Mouse (Mus musculus) embryonic stem cell, embryonic (primary cell): ENCODE measurements around the gene Acyp1.

Experiments
- CTCF ChIA-PET, 4 experiments: fragments of 300-600 bp in 2 of 4; fragments of 350-600 bp in 2 of 4; sonication (Branson Sonifier 250); formaldehyde crosslinking; loops; one replicate each; lab custom pipeline; 2022; ENCODE audit warnings: inconsistent platforms in 2 of 4; lab: Charles Lee
- POLR2A ChIA-PET, 4 experiments: fragments of 300-600 bp in 2 of 4; fragments of 350-600 bp in 2 of 4; sonication (Branson Sonifier 250); formaldehyde crosslinking; loops; one replicate each; lab custom pipeline; 2022; ENCODE audit warnings: antibody characterized with exemption in 4 of 4, inconsistent platforms in 1 of 4; lab: Charles Lee

Acyp1 gene

DNA sequence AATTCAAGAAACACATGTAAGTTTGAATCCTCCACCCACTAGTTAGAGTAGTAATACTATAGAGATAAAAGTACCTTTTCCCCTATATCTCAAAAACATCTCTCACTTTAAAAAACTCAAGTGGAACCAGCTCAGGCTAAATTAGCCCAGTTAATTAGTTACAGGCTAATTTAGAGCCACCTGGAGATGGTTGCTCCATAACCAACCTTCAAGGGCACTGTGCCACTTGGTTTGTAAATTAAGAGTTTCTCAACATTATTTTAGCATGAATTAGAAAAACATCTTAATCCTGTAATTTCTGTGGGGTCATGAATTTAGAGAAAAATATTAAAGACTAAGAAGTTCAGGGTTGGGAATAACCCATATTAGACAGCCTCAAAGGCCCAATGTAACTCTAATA lies 3.3 kb upstream of the Acyp1 start:
- ChIA-PET CTCF (interaction anchor here in 2 of 4 experiments (0.8 to 5.3 kb wide), 2 partner anchors 14 to 202 kb away, joined by 3 to 37 read pairs; no protein-coding TSS in a partner anchor), POLR2A (interaction anchor here in 1 of 4 experiments (1.9 kb wide), 1 partner anchor 17 kb away, joined by 6 read pairs; no protein-coding TSS in a partner anchor)

DNA sequence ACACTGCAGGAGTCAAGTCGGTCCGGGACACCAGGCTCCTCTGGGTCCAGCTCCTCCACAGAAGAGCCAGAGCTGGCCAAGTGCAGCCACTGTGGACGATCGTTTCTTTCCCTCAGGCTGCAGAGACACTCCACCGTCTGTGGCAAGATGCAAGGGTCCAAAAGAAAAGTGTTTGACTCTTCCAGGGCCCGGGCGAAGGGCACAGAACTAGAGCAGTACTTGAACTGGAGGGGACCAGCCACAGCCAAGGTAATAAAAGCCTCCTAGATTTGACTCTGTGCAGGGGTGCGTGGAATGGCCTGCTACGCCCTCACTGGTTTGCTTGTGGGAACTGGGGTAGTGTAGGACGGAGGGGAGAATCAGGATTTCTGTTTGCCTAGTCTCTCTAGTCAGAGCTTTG lies 2.4 kb upstream of the Acyp1 start:
- ChIA-PET POLR2A (interaction anchor here (0.9 to 5.1 kb wide), 10 partner anchors 10 to 164 kb away, joined by 3 to 56 read pairs (median 5); partner anchors contain the start of genes Mlh3 (in 2 of the 4), Eif2b2 (in 1 of the 4) and Rps6kl1 (in 1 of the 4)), CTCF (interaction anchor here (0.5 to 5.3 kb wide), 9 partner anchors 15 to 650 kb away, joined by 3 to 39 read pairs (median 9); partner anchors contain the start of gene Mlh3 (in 1 of the 4))

DNA sequence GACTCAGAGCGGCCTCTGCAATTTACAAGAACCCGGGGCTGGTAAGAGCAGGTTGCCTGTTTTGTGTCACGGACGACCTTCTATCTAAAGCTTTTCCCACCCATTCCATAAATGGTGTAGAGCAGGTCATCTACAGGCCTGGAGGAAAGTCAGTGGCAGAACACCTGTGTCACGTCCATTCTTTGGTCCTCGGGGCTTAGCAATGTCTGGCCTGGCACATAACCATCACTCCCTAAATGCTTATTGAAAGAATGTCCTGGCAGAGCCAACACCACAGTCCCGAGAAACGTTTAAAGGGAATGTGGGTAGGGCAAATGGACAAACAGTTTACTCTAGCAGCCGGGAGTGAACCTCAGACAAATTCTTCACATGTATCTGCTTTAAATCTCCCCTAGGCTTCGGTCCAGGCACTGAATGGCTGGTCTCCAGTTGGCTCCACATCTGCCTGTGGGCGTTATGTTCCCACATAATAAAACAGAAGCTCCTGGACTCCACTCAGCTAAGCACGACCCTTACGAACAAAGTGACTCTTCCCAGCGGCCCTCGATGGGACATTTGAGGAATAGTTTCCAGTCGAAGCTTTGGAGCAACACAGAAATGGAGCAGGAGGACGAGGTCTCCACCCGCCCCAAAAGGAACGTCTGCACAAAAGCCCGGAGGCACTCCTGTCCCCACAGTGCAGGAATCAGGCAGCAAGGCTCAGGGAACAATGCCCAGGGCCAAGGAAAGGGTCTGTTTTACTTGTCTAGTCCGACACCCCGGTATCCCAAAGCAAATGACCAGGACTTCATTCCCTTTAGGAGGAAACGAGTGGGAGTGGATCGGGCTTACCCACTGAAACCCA lies 1.1 kb upstream of the Acyp1 start:
- CTCF ChIA-PET = interaction anchor here (0.6 to 5.3 kb wide), 12 partner anchors 16 to 1489 kb away, joined by 3 to 47 read pairs (median 8); partner anchors contain the start of gene Mlh3 (in 1 of the 4)

DNA sequence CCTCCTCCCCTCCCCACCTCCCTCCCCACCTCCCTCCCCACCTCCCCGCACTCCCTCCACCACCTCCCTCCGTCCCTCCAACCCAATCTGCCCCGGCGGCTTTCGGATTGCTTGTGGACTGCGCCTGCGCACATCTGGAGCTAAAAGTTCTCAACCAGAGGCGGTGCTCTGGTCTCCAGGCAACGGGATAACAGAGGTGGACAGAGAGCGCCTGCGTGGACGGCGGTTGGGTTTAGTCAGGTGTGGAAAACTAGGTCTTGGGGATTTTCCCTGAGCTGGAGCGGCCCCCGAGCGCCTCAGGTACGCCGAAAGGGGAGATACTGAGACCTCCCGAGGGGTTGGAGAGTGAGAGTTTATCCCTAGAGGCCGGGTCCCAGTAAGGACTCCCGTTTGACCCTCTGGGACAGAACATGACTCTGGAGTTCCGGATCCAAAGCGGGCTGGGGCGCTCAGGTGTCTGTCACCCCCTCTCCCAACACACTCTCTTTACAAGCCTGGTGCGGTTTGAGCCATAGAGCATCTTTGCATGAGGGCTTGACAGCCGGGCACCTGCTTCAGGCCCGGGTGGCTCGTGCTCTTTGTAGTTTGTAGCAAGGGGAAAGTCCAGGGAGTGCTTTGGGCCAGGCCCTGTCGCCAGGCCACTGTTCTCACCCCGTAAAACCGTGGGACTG lies 383 bp upstream of the Acyp1 start, which contains the start of gene Zc2hc1c:
Gene Zc2hc1c, plus strand, starts transcription at position 106 of the 671 bp plus-strand sequence.
- ChIA-PET CTCF (interaction anchor here (0.6 to 5.3 kb wide), 27 partner anchors 8 to 1490 kb away, joined by 3 to 47 read pairs (median 5); partner anchors contain the start of genes Mlh3 (in 2 of the 4), Eif2b2 (in 1 of the 4) and Rps6kl1 (in 1 of the 4)), POLR2A (interaction anchor here (0.5 to 5.1 kb wide), 61 partner anchors 8 to 1707 kb away, joined by 3 to 56 read pairs (median 4); partner anchors contain the start of genes Mlh3 (in 3 of the 4), Rps6kl1 (in 2 of the 4) and Fos (in 1 of the 4))

More for the DNA sequence above, 1.1 kb upstream of the Acyp1 start:
- POLR2A ChIA-PET = interaction anchor here (0.9 to 5.1 kb wide), 20 partner anchors 8 to 196 kb away, joined by 3 to 56 read pairs (median 6); partner anchors contain the start of genes Mlh3 (in 2 of the 4), Rps6kl1 (in 2 of the 4) and Eif2b2 (in 1 of the 4)

DNA sequence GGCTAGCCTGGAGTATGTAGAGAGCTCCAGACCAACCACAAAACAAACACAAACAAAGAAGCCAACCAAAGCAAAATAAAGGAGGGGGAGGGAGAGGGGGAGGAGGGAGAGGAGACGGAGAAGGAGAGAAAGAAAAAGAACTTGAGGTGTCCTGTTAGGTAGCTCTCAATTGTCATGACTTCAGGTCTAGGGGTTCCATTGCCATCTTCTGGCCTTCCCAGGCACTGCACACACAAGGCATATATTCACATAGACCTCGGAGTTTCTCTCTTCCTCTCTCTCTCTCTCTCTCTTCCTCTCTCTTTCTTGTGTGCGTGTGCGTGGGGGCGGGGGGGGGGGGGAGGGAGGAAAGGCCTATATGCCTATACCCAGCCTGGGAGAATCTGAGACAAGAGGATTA lies 1.3 kb downstream of the Acyp1 start:
- POLR2A ChIA-PET = interaction anchor here (0.6 to 5.1 kb wide), 32 partner anchors 10 to 715 kb away, joined by 3 to 56 read pairs (median 4); partner anchors contain the start of genes Mlh3 (in 2 of the 4), Eif2b2 (in 1 of the 4) and Rps6kl1 (in 1 of the 4)
- CTCF ChIA-PET = interaction anchor here (0.5 to 5.3 kb wide), 65 partner anchors 12 to 1152 kb away, joined by 3 to 47 read pairs (median 5); partner anchors contain the start of genes Eif2b2 (in 1 of the 4), Mlh3 (in 1 of the 4) and Rps6kl1 (in 1 of the 4)

DNA sequence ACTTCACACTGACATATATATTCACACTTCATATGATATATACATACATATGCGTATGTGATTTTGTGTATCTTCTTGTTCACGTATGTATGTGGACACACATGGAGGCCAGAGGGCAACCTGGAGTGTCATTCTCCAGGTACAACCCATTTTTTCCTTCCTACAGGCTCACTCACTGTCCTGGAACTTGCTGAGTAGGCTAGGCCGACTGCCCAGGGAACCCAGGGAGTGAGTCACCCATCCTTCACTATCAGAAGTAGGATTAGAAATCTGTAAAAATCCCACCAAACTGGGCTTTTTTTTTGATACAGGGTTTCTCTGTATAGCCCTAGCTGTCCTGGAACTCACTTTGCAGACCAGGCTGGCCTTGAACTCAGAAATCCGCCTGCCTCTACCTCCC lies 3.2 kb downstream of the Acyp1 start:
- POLR2A ChIA-PET = interaction anchor here in 2 of 4 experiments (0.6 to 4.8 kb wide), 8 partner anchors 9 to 659 kb away, joined by 3 to 43 read pairs (median 3); partner anchors contain the start of genes Mlh3 (in 2 of the 2), Rps6kl1 (in 1 of the 2) and Vrtn (in 1 of the 2)
- CTCF ChIA-PET = interaction anchor here in 2 of 4 experiments (0.5 to 0.7 kb wide), 3 partner anchors 11 to 1498 kb away, joined by 3 to 10 read pairs (median 5); no protein-coding TSS in a partner anchor

DNA sequence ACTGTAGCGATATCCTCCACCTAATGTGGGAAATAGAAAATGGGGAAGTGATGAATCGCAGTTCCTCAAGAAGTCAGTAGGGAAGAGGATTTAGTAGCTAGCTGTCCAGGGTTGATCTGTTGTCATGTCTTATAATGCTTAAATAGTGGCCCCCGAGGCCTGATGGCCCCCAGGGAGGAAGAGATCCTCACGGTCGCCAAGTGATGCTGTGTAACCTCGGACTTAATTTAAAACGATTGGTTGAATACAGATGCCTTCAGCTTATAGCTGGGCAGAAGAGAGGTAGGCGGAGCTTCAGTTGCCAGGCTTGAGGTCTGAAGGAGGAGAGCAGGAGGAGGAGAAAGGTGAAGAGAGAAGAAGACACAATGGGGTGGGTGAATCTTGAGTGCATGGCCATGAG lies 3.9 kb downstream of the Acyp1 start:
- CTCF ChIA-PET = interaction anchor here in 2 of 4 experiments (0.7 to 1.0 kb wide), 2 partner anchors 21 to 23 kb away, joined by 3 to 4 read pairs; no protein-coding TSS in a partner anchor
- POLR2A ChIA-PET = interaction anchor here in 2 of 4 experiments (0.6 to 4.8 kb wide), 5 partner anchors 8 to 133 kb away, joined by 3 to 43 read pairs (median 6); partner anchors contain the start of genes Mlh3 (in 2 of the 2) and Rps6kl1 (in 1 of the 2)

DNA sequence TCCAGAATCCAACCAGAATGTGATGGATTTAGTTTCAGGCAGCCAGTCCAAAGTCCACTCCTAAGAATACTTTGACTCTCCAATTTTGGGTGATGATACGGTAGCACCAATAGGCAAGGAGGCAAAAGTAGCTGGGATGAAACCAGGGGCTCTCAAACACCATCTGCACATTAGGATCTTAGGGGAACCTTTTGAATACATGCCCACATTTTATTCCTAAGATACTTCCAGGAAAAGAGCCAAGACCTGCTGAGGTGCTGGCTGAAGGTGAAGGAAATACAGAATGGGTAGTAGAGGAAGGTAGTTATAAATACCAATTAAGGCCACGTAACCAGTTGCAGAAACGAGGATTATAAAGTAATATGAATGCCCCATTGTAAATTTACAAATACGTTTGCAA lies 6.5 kb downstream of the Acyp1 start:
- CTCF ChIA-PET = interaction anchor here in 1 of 4 experiments (1.1 kb wide), 1 partner anchor 636 kb away, joined by 3 read pairs; no protein-coding TSS in a partner anchor
- POLR2A ChIA-PET = interaction anchor here in 2 of 4 experiments (1.0 to 3.5 kb wide), 6 partner anchors 12 to 172 kb away, joined by 3 to 40 read pairs (median 3); partner anchors contain the start of genes Mlh3 (in 1 of the 2) and Rps6kl1 (in 1 of the 2)

DNA sequence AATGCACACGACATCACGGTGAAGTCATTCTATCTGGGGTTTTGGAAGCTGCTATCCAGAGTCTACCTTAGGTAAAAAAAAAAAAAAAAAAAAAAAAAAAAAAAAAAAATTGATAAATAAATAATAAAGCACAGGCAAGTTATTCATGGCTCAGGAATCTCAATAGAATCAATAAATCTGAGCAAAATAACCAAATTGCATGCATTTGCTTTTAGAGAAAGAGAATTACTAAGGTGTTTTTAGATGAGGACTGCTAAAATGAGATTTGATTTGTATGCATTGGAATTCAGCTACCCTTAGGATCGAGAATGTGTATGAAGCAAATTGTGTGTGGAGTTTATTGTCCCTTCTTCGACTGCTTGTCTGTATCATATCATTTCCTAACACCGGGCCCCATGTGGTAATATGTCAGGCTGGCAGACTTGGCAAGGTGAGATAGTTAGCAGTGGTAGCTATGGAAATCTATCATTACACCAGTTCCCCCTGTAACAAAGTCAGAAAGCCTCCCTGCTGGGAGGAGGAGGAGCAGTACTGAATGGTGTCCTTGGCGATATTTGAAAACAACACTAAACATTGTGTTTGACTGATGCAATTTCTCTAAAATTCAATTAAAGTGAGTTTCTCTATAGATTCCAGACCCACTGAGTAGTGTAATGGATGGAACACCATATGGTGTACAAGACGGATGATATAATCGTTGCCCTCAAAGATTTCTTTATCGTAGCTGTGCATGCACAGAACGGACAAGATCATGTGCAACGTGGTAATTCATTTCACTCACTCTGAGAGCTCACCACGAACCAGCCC lies 7.2 kb downstream of the Acyp1 start:
- ChIA-PET CTCF (interaction anchor here (0.7 to 1.6 kb wide), 11 partner anchors 7 to 664 kb away, joined by 3 to 11 read pairs (median 4); partner anchors contain the start of genes Abcd4 (in 1 of the 4), Acyp1 (in 1 of the 4), Mlh3 (in 1 of the 4) and Zc2hc1c (in 1 of the 4)), POLR2A (interaction anchor here (0.6 to 3.5 kb wide), 44 partner anchors 7 to 976 kb away, joined by 3 to 40 read pairs (median 4); partner anchors contain the start of genes Acyp1 (in 3 of the 4), Mlh3 (in 3 of the 4), Zc2hc1c (in 3 of the 4) and Eif2b2 (in 2 of the 4))

DNA sequence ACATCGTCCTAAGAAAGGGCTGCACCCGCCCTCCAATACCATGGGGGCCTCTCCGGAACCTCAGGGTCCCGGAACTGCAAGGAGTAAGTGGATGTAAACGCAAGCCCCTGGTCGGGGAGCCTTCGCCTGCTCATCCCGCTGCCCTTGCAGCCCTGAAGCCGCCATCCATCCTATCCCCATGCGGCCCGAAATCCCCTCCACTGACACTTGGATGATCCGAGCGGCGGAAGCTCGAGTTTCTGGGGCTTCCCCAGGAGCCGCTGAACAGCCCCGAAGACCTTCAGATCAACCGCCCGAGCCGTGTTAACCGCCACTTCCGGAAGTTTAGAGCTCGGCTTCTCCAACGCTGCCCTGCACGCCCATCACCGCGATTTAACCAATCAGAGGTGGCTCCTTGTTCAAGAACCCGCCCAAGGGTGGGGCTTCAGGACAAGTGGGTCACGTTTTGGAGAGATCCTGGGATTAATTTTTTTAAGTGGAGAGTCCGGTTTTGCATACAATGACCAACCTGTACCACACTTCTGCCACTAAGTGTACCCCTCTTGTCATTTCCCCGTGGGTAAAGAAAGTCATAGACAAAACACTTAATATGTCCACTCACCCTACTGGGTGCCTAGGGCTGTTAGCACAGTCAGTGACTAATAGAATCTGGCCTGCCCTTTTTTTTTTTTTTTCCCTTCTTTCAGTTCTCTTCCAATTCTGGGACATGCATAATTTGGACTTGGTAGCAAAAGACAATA lies 8.0 kb downstream of the Acyp1 start:
- POLR2A ChIA-PET = interaction anchor here (0.5 to 3.5 kb wide), 43 partner anchors 8 to 975 kb away, joined by 3 to 40 read pairs (median 4); partner anchors contain the start of genes Acyp1 (in 3 of the 4), Mlh3 (in 3 of the 4), Zc2hc1c (in 3 of the 4) and Eif2b2 (in 2 of the 4)
- CTCF ChIA-PET = interaction anchor here (0.6 to 1.6 kb wide), 13 partner anchors 8 to 1055 kb away, joined by 3 to 11 read pairs (median 4); partner anchors contain the start of genes Abcd4 (in 1 of the 4), Acyp1 (in 1 of the 4), Mlh3 (in 1 of the 4) and Zc2hc1c (in 1 of the 4)

DNA sequence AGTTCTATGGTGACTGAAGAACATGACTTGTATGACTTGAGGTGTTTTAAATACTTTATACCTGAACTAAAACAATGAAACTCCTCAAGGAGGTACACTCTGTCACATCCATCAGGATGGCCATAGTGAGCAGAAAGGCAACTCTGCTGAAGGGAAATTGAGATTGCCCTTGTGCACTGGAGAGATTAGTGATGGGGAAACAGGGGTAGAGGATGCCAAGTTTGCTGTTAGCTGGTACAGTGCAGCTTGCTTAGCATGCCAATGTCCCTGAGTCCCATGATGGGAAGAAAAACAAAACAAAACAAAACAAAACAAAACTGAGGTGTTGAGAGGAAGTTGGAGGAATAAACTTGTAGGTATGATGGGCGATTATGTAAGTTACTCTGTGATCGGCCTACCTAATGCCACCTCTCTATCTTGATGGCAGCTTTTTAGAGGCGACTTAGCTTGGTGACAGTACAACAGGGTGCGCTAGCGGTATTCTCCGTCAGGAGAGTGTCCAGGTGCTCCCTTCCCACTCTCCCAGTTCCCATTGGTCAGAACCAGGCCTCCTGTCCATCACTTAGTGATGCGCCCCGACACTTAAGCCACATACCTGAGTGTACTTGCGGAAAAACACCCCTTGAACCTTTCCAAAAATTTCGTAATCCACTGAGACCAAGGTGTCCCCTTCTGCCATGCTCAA lies 8.7 kb downstream of the Acyp1 start:
- ChIA-PET CTCF (interaction anchor here in 3 of 4 experiments (0.6 to 1.6 kb wide), 6 partner anchors 9 to 1054 kb away, joined by 3 to 6 read pairs (median 5); partner anchors contain the start of genes Acyp1 (in 1 of the 3) and Zc2hc1c (in 1 of the 3)), POLR2A (interaction anchor here (0.5 to 3.5 kb wide), 32 partner anchors 8 to 283 kb away, joined by 3 to 40 read pairs (median 5); partner anchors contain the start of genes Acyp1 (in 3 of the 4), Mlh3 (in 3 of the 4), Zc2hc1c (in 3 of the 4) and Eif2b2 (in 2 of the 4))

DNA sequence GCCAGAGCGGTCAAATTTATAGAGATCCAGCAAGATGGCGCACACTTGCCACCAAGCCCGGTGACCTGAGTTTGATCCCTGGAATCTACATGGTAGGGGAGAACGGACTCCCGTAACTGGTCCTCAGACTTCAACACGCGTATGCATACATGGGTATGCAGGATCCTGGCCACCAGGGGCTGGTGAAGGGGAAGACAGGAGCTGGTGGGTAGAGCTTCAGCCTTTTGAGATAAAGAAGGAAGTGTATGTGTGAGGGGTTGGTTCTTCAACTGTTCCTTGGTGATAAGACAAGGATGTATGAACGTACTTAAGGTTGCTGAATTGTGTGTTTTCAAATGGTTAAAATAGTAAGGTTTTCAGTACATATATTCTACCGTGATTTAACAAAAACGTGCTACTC lies 9.3 kb downstream of the Acyp1 start:
- POLR2A ChIA-PET = interaction anchor here in 3 of 4 experiments (0.8 to 3.5 kb wide), 9 partner anchors 9 to 139 kb away, joined by 4 to 40 read pairs (median 7); partner anchors contain the start of genes Acyp1 (in 3 of the 3), Zc2hc1c (in 3 of the 3), Eif2b2 (in 2 of the 3) and Mlh3 (in 2 of the 3)
- CTCF ChIA-PET = no interaction called here

DNA sequence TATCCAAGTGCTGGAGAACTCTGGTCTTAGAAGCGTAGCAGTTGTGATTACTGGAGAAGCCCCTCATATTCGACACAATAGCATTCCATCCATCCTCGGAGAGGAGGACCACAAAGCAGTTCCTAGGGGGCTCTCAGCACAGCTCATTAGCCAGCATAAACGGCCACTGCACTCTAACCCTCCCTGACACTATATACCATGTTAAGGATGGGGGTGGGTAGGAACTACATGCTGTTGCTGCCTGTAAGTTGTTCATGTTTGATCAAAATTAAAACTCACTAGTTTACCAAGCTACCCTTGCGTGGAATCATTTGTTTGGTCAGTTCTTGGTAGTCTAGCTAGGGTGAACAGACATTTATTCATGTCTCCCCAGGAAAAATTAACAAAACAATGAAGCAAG lies 12.0 kb downstream of the Acyp1 start:
- ChIA-PET CTCF (interaction anchor here in 1 of 4 experiments (1.3 kb wide), 1 partner anchor 29 kb away, joined by 4 read pairs; no protein-coding TSS in a partner anchor), POLR2A (interaction anchor here in 1 of 4 experiments (0.6 to 1.4 kb wide), 5 partner anchors 8 to 29 kb away, joined by 3 to 4 read pairs (median 3); partner anchors contain the start of genes Acyp1 and Zc2hc1c)

DNA sequence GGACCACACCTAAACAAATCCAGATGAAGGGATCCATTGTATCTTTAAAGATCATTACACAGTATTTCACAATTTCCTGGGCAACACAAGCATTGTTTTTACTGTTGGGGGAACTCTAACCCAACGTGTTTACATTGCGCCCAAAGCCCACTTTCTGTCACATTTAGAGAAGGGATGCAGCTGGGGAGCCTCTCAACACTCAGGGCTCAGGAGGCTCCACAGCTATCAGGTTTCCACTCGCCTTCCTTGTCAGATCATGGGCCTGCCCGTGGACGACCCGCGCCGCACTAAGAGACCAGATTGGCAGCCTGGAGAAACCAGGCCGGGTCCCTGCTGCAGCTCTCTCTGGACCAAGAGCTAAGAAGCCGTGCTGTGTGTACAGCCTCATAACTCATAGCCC lies 14.7 kb downstream of the Acyp1 start:
- POLR2A ChIA-PET = interaction anchor here in 2 of 4 experiments (0.7 to 5.7 kb wide), 18 partner anchors 8 to 200 kb away, joined by 3 to 56 read pairs (median 4); partner anchors contain the start of genes Acyp1 (in 2 of the 2), Zc2hc1c (in 2 of the 2), Fos (in 1 of the 2) and Rps6kl1 (in 1 of the 2)
- CTCF ChIA-PET = interaction anchor here (0.6 to 2.0 kb wide), 10 partner anchors 12 to 218 kb away, joined by 3 to 13 read pairs (median 5); partner anchors contain the start of genes Acyp1 (in 2 of the 4) and Zc2hc1c (in 2 of the 4)
